Mouse (Mus musculus) kidney, postnatal 10 days (tissue): ENCODE results near the gene Chrm4.

Experiments used
- DNase-seq: peaks from one replicate; pipeline ENCODE4 v3.0.0; 2021; ENCODE audit warnings: mixed read lengths

The Chrm4 gene

GRCm38 (mm10) chr2:91964610-91965204, 37.7 kb downstream of the Chrm4 start:
- no peak for DNase-seq

- peak; percentile 93 for DNase-seq
Observed at GRCm38 (mm10) chr2:91965417-91965816, 38.4 kb downstream of the Chrm4 start.

- DNase-seq, result no peak
Observed at GRCm38 (mm10) chr2:91966367-91966766, 39.3 kb downstream of the Chrm4 start.

GRCm38 (mm10) chr2:91967962-91968361, 40.9 kb downstream of the Chrm4 start:
- peak; percentile 80 for DNase-seq

GRCm38 (mm10) chr2:91971231-91972097, 44.4 kb downstream of the Chrm4 start:
- peak; percentile 67 for DNase-seq

GRCm38 (mm10) chr2:91972121-91972566, 45.1 kb downstream of the Chrm4 start:
- no peak for DNase-seq

GRCm38 (mm10) chr2:91973416-91974135, 46.5 kb downstream of the Chrm4 start:
- DNase-seq, result no peak

GRCm38 (mm10) chr2:91975581-91976541, 48.8 kb downstream of the Chrm4 start, which contains the start of gene Dgkz:
Dgkz (minus strand) TSS chr2:91975864.
- DNase-seq, result peak; percentile 30

GRCm38 (mm10) chr2:91977960-91978359, 50.9 kb downstream of the Chrm4 start:
- no peak for DNase-seq
